Mouse (Mus musculus): ENCODE results near the gene Elp6. TPM values are rescaled to one million over a fixed set of nuclear protein-coding genes. Genes with fewer than 3 reads are reported as not detected.
A peak's percentile ranks its signal among the peaks of the same experiment; 100 is the strongest.

The Elp6 gene
- polyA plus RNA-seq, 1 experiment from 2014 or later, result 36.8 TPM

DNA sequence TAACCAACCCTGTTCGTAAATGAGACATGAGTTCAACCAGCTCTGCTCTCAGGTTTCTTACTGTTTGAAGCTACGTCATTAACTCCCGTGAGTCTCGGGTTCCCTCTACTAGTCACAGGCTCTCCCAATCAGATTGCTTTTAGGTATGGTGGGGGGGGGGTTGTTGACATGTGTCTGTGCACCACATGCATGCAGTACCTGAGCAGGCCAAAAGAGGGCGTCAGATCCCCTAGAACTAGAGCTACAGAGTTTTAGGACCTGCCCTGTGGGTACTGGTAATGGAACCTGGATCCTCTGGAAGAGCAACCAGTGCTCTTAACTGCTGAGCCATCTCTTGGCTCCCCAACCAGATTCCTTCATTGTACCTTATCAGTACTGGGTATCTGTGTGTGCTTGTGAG is 29.1 kb upstream of the Elp6 start:
- no peaks in the 10 kb centered on the region for H3K4me1 ChIP-seq (replicated peaks; ENCODE audit: control insufficient read depth, insufficient read depth, low read length)
- no peaks in the 10 kb centered on the region for H3K9me3 ChIP-seq (ENCODE audit: control insufficient read depth, low read length)
- WGBS, result 68% methylated on average over 5 of the region's 5 CpGs
- no peak overlapping the region for H3K4me2 ChIP-seq (ENCODE audit: low read length)
- no peak overlapping the region for H3K9ac ChIP-seq (replicated peaks; ENCODE audit: low read depth, low read length)
- ATAC-seq, result no peak
- no peak overlapping the region for H3K27ac ChIP-seq (ENCODE audit: low read length)
- H3K36me3 ChIP-seq (ENCODE audit: control insufficient read depth, insufficient read depth), result no peaks in the 10 kb centered on the region
- no peaks in the 10 kb centered on the region for H3K27me3 ChIP-seq (replicated peaks; ENCODE audit: control insufficient read depth, insufficient read depth, low read length)
- no peak overlapping the region for H3K4me3 ChIP-seq (replicated peaks; ENCODE audit: low read length)

DNA sequence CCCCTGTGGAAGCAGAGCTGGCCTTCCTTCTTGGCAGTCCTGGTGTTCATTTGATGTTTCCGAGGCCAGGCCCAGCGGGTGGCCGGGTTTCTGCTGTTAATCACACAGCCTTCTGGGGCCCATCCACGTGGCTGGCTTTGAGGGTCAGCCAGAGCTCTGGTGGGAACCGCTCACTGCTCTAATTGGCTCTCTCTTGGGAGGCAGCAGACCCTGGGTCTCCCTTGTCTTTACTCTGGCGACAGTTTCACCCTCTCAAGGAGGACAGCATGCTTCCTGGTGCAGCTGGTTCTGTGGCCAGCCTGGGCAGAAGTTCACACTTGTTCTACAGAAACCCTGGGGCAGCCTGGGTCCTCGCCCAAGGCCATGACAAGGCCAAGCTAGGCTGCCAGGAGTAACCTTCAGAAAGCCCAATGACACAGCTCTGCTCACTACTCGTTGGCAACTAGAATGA is 27.5 kb upstream of the Elp6 start:
- H3K27ac ChIP-seq (ENCODE audit: low read length), result no peak overlapping the region
- no peaks in the 10 kb centered on the region for H3K36me3 ChIP-seq (ENCODE audit: control insufficient read depth, insufficient read depth)
- no peak overlapping the region for H3K4me2 ChIP-seq (ENCODE audit: low read length)
- no peaks in the 10 kb centered on the region for H3K4me1 ChIP-seq (replicated peaks; ENCODE audit: control insufficient read depth, insufficient read depth, low read length)
- H3K27me3 ChIP-seq (replicated peaks; ENCODE audit: control insufficient read depth, insufficient read depth, low read length), result no peaks in the 10 kb centered on the region
- H3K4me3 ChIP-seq (replicated peaks; ENCODE audit: low read length), result no peak overlapping the region
- 44% methylated on average over 8 of the region's 8 CpGs for WGBS
- no peaks in the 10 kb centered on the region for H3K9me3 ChIP-seq (ENCODE audit: control insufficient read depth, low read length)
- ATAC-seq, result peak; percentile 49; the same call in 1 of the 2 replicates
- H3K9ac ChIP-seq (replicated peaks; ENCODE audit: low read depth, low read length), result no peak overlapping the region

DNA sequence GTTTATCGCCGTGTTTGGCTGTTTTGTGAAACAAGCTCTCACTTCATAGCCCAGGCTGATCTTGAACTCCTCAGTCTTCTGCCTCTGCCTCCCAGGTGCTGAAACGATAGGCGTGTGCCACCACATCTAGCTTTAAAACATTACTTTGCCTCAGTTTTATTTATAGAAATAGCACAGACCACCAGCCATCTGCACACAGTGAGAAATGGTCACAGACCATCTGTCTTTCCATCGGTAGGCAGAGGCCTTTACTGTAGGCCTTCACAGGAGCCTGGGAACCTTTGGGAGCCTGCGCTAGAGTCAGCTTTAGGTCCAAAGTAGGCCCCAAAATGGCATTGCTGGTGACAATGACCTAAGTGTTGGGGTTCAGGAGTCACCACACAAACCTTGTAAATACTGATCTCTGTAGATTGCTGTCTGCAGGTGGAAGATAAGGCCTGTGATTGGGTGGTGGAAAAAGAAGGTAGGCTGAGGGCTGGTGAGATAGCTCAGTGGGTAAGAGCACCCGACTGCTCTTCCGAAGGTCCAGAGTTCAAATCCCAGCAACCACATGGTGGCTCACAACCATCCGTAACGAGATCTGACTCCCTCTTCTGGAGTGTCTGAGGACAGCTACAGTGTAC is 20.8 kb upstream of the Elp6 start:
- Histone ChIP-seq H3K9ac (replicated peaks; ENCODE audit: low read depth, low read length) (no peak overlapping the region), H3K27me3 (replicated peaks; ENCODE audit: control insufficient read depth, insufficient read depth, low read length) (no peaks in the 10 kb centered on the region), H3K4me1 (replicated peaks; ENCODE audit: control insufficient read depth, insufficient read depth, low read length) (peaks cover 12% of the 10 kb centered on the region), H3K4me3 (replicated peaks; ENCODE audit: low read length) (no peak overlapping the region), H3K36me3 (ENCODE audit: control insufficient read depth, insufficient read depth) (no peaks in the 10 kb centered on the region), H3K9me3 (ENCODE audit: control insufficient read depth, low read length) (no peaks in the 10 kb centered on the region), H3K4me2 (ENCODE audit: low read length) (no peak overlapping the region), H3K27ac (ENCODE audit: low read length) (no peak overlapping the region)
- ATAC-seq, result no peak
- 85% methylated on average over 8 of the region's 10 CpGs for WGBS

DNA sequence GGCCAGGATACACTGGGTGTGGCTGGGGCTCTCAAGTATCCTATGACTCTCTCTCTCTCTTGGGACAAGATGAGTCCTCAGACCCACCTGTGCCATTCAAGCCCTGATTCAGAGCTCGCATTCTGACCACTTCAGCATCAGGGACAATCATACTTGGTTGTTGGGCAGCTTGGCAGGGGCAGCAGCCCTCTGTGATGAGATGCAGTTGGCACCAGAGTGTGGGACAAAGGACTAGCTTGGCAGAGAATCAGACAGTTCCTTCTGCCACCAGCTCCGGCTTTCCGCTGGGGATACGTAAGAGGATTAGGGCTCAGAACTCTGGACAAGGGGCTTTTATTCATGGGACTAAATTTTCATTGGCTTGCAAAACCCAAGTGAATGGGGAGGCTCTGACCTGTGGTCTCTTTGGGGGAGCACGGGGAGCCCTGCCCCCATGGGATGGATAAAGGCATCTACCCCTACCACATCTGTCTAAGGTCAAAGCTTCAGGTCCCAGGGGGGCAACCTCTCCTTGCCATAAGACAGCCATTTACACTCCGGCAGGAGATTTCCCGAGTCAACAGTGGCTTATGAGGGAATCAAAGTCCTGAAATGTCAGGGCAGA is 17.6 kb upstream of the Elp6 start:
- peak overlapping the region; percentile 67 for H3K27ac ChIP-seq (ENCODE audit: low read length)
- peak; percentile 94 for ATAC-seq
- WGBS, result 21% methylated on average over 7 of the region's 7 CpGs

DNA sequence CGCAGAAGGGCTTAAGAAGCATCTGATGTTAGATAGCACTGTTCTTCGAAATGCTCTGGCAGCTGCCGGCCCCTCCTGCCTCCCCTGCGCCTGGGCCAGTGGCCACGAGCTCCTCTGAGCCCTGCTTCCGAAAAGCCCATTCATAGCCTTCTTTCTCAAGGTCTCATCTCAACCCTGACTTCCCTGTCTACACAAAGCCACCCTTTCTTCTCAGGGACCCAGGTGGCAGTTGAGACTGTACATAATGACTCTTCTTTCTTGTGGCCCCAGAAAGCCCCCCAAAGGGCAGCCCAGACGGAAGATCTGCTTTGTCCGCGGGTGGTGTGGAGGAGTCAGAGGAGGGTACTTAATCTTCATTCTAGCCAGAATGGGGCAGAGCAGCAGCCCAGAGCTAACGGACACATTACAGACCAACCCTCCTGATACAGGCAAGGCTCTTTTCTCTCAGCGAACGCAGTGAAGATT is 11.7 kb upstream of the Elp6 start:
- no peak for ATAC-seq
- Histone ChIP-seq H3K9me3 (ENCODE audit: control insufficient read depth, low read length) (no peaks in the 10 kb centered on the region), H3K4me3 (replicated peaks; ENCODE audit: low read length) (no peak overlapping the region), H3K36me3 (ENCODE audit: control insufficient read depth, insufficient read depth) (no peaks in the 10 kb centered on the region), H3K9ac (replicated peaks; ENCODE audit: low read depth, low read length) (no peak overlapping the region), H3K27me3 (replicated peaks; ENCODE audit: control insufficient read depth, insufficient read depth, low read length) (no peaks in the 10 kb centered on the region), H3K4me1 (replicated peaks; ENCODE audit: control insufficient read depth, insufficient read depth, low read length) (no peaks in the 10 kb centered on the region; the same call in 1 of the 2 replicates), H3K27ac (ENCODE audit: low read length) (no peak overlapping the region), H3K4me2 (ENCODE audit: low read length) (no peak overlapping the region)
- 58% methylated on average over 12 of the region's 12 CpGs for WGBS

More for the DNA sequence above, 17.6 kb upstream of the Elp6 start:
- Histone ChIP-seq H3K9me3 (ENCODE audit: control insufficient read depth, low read length) (no peaks in the 10 kb centered on the region), H3K36me3 (ENCODE audit: control insufficient read depth, insufficient read depth) (no peaks in the 10 kb centered on the region), H3K9ac (replicated peaks; ENCODE audit: low read depth, low read length) (no peak overlapping the region), H3K4me3 (replicated peaks; ENCODE audit: low read length) (no peak overlapping the region), H3K4me1 (replicated peaks; ENCODE audit: control insufficient read depth, insufficient read depth, low read length) (peaks cover 12% of the 10 kb centered on the region), H3K4me2 (ENCODE audit: low read length) (no peak overlapping the region), H3K27me3 (replicated peaks; ENCODE audit: control insufficient read depth, insufficient read depth, low read length) (no peaks in the 10 kb centered on the region)

DNA sequence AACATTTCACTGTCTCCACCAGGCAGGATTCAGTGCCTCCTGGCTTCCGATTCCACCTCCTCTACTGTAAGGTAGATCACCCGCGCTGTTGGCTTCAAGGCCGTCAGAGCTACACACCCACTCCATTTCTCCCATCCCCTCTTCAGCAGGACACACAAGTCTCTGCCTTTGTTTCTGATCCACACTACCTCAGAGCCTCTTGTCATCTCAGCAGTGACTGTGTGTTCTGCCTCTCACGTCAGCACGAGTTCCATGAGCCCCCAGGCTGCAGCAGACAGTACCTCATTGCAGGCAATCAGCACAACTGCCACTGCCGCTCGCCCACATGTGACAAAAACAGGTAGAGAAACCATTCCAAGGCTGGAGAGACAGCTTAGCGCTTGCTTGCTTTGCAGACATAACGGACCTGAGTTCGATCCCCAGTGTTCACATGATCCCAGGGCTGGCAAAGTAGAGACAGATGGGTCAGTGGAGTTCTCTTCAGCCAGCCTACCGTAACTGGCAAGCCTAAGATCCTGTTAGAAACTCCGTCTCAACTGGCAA is 11.0 kb upstream of the Elp6 start:
- no peak overlapping the region for H3K4me2 ChIP-seq (ENCODE audit: low read length)
- 89% methylated on average over 13 of the region's 13 CpGs for WGBS
- H3K27ac ChIP-seq (ENCODE audit: low read length), result no peak overlapping the region
- no peaks in the 10 kb centered on the region for H3K27me3 ChIP-seq (replicated peaks; ENCODE audit: control insufficient read depth, insufficient read depth, low read length)
- H3K4me1 ChIP-seq (replicated peaks; ENCODE audit: control insufficient read depth, insufficient read depth, low read length), result no peaks in the 10 kb centered on the region; the same call in 1 of the 2 replicates
- H3K9me3 ChIP-seq (ENCODE audit: control insufficient read depth, low read length), result no peaks in the 10 kb centered on the region
- no peaks in the 10 kb centered on the region for H3K36me3 ChIP-seq (ENCODE audit: control insufficient read depth, insufficient read depth)
- no peak overlapping the region for H3K9ac ChIP-seq (replicated peaks; ENCODE audit: low read depth, low read length)
- ATAC-seq, result no peak
- no peak overlapping the region for H3K4me3 ChIP-seq (replicated peaks; ENCODE audit: low read length)

DNA sequence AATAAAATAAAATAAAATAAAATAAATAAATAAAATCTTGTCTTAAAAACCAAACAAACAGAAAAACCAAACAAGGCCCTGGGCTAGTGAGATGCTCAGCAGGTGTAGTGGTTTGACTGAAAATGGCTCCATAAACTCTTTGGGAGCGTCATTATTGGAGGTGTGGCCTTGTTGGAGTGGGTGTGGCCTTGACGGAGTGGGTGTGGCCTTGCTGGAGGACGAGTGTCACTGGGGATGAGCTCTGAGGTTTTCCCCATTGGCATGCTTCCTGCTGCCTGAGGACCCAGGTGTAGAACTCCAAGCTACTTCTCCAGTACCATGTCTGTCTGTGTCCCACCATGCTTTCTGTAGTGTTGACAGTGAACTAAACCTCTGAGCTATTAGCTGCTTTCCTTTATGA is 10.2 kb upstream of the Elp6 start:
- H3K27ac ChIP-seq (ENCODE audit: low read length), result no peak overlapping the region
- H3K9me3 ChIP-seq (ENCODE audit: control insufficient read depth, low read length), result no peaks in the 10 kb centered on the region
- no peaks in the 10 kb centered on the region; the same call in 1 of the 2 replicates for H3K4me1 ChIP-seq (replicated peaks; ENCODE audit: control insufficient read depth, insufficient read depth, low read length)
- H3K4me3 ChIP-seq (replicated peaks; ENCODE audit: low read length), result no peak overlapping the region
- 60% methylated on average over 3 of the region's 3 CpGs for WGBS
- no peak overlapping the region for H3K4me2 ChIP-seq (ENCODE audit: low read length)
- no peak for ATAC-seq
- H3K9ac ChIP-seq (replicated peaks; ENCODE audit: low read depth, low read length), result no peak overlapping the region
- no peaks in the 10 kb centered on the region for H3K36me3 ChIP-seq (ENCODE audit: control insufficient read depth, insufficient read depth)
- no peaks in the 10 kb centered on the region for H3K27me3 ChIP-seq (replicated peaks; ENCODE audit: control insufficient read depth, insufficient read depth, low read length)

DNA sequence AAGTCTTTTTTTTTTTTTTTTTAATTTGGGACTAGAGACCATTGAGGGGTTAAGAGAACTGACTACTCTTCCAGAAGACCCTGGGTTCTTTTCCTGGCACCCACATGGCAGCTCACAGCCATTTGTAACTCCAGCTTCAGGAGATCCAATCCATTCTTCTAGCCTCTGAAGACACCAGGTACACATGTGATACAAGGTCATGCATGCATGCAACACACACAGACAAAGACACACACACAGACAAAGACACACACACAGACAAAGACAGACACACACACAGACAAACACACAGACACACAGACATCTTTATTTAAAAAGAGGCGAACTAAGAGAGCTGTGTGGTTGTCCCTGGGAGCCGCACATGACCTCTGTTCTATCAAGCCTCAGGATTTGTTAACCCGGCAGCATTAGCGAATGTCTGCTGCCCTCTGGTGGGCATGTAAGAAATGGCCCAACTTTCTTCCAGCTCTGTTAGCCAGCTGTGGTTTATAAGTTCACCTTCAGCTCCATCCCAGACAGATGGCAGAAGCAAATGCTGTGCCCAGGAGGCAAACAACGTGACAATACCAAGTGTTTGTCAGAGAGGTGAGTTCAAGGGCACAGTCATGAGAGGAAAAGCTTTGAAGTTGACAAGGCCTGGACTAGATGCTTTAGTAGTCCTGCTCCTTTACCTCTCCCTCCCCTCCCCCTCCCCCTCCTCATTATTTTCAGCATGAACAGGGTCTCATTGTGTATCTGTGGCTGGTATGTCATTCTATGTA is 7.9 kb upstream of the Elp6 start:
- no peak overlapping the region for H3K9ac ChIP-seq (replicated peaks; ENCODE audit: low read depth, low read length)
- H3K9me3 ChIP-seq (ENCODE audit: control insufficient read depth, low read length), result no peaks in the 10 kb centered on the region
- no peak overlapping the region for H3K4me2 ChIP-seq (ENCODE audit: low read length)
- no peak overlapping the region for H3K27ac ChIP-seq (ENCODE audit: low read length)
- no peak overlapping the region for H3K4me3 ChIP-seq (replicated peaks; ENCODE audit: low read length)
- WGBS, result 4% methylated on average over 5 of the region's 5 CpGs
- no peaks in the 10 kb centered on the region for H3K27me3 ChIP-seq (replicated peaks; ENCODE audit: control insufficient read depth, insufficient read depth, low read length)
- H3K4me1 ChIP-seq (replicated peaks; ENCODE audit: control insufficient read depth, insufficient read depth, low read length), result no peaks in the 10 kb centered on the region; the same call in 1 of the 2 replicates
- ATAC-seq, result peak; percentile 78
- H3K36me3 ChIP-seq (ENCODE audit: control insufficient read depth, insufficient read depth), result no peaks in the 10 kb centered on the region

DNA sequence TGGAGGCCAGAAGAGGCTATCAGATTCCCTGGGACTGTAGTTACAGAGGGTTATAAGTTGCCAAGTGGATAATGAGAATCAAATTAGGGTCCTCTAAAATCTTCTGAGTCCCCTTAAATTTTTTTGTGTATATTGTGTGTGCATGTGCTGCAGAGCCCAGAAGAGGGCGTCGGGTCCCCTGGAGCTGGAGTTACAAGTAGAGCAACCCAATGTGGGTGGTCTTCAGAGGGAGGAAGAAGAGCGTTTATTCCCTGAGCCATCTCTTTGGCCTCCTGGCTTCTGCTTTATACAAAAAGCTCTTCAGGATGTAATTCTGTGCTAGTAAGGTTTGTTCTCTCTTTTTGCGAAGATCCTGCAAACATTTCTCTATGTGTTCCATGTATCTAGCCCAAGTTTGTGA is 457 bp upstream of the Elp6 start:
- H3K4me2 ChIP-seq (ENCODE audit: low read length), result peak overlapping the region; percentile 77
- ATAC-seq, result no peak
- peak overlapping the region; percentile 94 for H3K27ac ChIP-seq (ENCODE audit: low read length)
- H3K27me3 ChIP-seq (replicated peaks; ENCODE audit: control insufficient read depth, insufficient read depth, low read length), result no peaks in the 10 kb centered on the region
- 2% methylated on average over 4 of the region's 4 CpGs for WGBS
- no peaks in the 10 kb centered on the region for H3K36me3 ChIP-seq (ENCODE audit: control insufficient read depth, insufficient read depth)
- H3K4me1 ChIP-seq (replicated peaks; ENCODE audit: control insufficient read depth, insufficient read depth, low read length), result peaks cover 12% of the 10 kb centered on the region
- H3K4me3 ChIP-seq (replicated peaks; ENCODE audit: low read length), result peak overlapping the region; percentile 68
- H3K9ac ChIP-seq (replicated peaks; ENCODE audit: low read depth, low read length), result peak overlapping the region; percentile 80
- no peaks in the 10 kb centered on the region for H3K9me3 ChIP-seq (ENCODE audit: control insufficient read depth, low read length)

Data from forebrain, embryonic 16.5 days (tissue).